Mouse (Mus musculus): ENCODE measurements at regions not wholly inside any gene's neighbourhood (a gene's known extent, or its start where the extent isn't known, plus 50 kb on each side); places are given as distances from the start of the nearest gene placed in this dataset.

- DNase-seq (ENCODE audit: low read depth, low spot score), result no peak
These were observed 198.0 kb upstream of the Klf3 start for GRCm38 (mm10) chr5:64605171-64605570.

GRCm38 (mm10) chr5:64605991-64606390 lies 197.2 kb upstream of the Klf3 start:
- DNase-seq (ENCODE audit: low read depth, low spot score), result no peak

- DNase-seq (ENCODE audit: low read depth, low spot score), result no peak
These were observed 193.7 kb upstream of the Klf3 start for GRCm38 (mm10) chr5:64609378-64610087.

- no peak for DNase-seq (ENCODE audit: low read depth, low spot score)
These were observed 193.0 kb upstream of the Klf3 start for GRCm38 (mm10) chr5:64610146-64610545.

- peak; percentile 13 for DNase-seq (ENCODE audit: low read depth, low spot score)
These were observed 192.4 kb upstream of the Klf3 start for GRCm38 (mm10) chr5:64610562-64611405.

- DNase-seq (ENCODE audit: low read depth, low spot score), result no peak
These were observed 191.2 kb upstream of the Klf3 start for GRCm38 (mm10) chr5:64612017-64612416.

- DNase-seq (ENCODE audit: low read depth, low spot score), result no peak
These were observed 189.5 kb upstream of the Klf3 start for GRCm38 (mm10) chr5:64613696-64614095.

GRCm38 (mm10) chr5:64618126-64618525 lies 185.1 kb upstream of the Klf3 start:
- DNase-seq (ENCODE audit: low read depth, low spot score), result no peak

- no peak for DNase-seq (ENCODE audit: low read depth, low spot score)
These were observed 183.4 kb upstream of the Klf3 start for GRCm38 (mm10) chr5:64619752-64620151.

- DNase-seq (ENCODE audit: low read depth, low spot score), result no peak
These were observed 182.5 kb upstream of the Klf3 start for GRCm38 (mm10) chr5:64620726-64621125.

GRCm38 (mm10) chr5:64621386-64621785 lies 181.8 kb upstream of the Klf3 start:
- no peak for DNase-seq (ENCODE audit: low read depth, low spot score)

- no peak for DNase-seq (ENCODE audit: low read depth, low spot score)
These were observed 179.5 kb upstream of the Klf3 start for GRCm38 (mm10) chr5:64623653-64624052.

- no peak for DNase-seq (ENCODE audit: low read depth, low spot score)
These were observed 179.0 kb upstream of the Klf3 start for GRCm38 (mm10) chr5:64624205-64624604.

- no peak for DNase-seq (ENCODE audit: low read depth, low spot score)
These were observed 177.8 kb upstream of the Klf3 start for GRCm38 (mm10) chr5:64625421-64625820.

- no peak for DNase-seq (ENCODE audit: low read depth, low spot score)
These were observed 177.3 kb upstream of the Klf3 start for GRCm38 (mm10) chr5:64625841-64626298.

- peak; percentile 41 for DNase-seq (ENCODE audit: low read depth, low spot score)
These were observed 176.8 kb upstream of the Klf3 start for GRCm38 (mm10) chr5:64626351-64626750.

- no peak for DNase-seq (ENCODE audit: low read depth, low spot score)
These were observed 172.6 kb upstream of the Klf3 start for GRCm38 (mm10) chr5:64630582-64630981.

GRCm38 (mm10) chr5:64632171-64632570 lies 171.0 kb upstream of the Klf3 start:
- DNase-seq (ENCODE audit: low read depth, low spot score), result no peak

- DNase-seq (ENCODE audit: low read depth, low spot score), result no peak
These were observed 169.2 kb upstream of the Klf3 start for GRCm38 (mm10) chr5:64634008-64634407.

GRCm38 (mm10) chr5:64634721-64635120 lies 168.5 kb upstream of the Klf3 start:
- no peak for DNase-seq (ENCODE audit: low read depth, low spot score)

- no peak for DNase-seq (ENCODE audit: low read depth, low spot score)
These were observed 166.9 kb upstream of the Klf3 start for GRCm38 (mm10) chr5:64636301-64636700.

GRCm38 (mm10) chr5:64643584-64643983 lies 159.6 kb upstream of the Klf3 start:
- no peak for DNase-seq (ENCODE audit: low read depth, low spot score)

Measured in brain, adult 2 months (tissue).